Mouse (Mus musculus): ENCODE results near the gene Cdca7l.

DNA sequence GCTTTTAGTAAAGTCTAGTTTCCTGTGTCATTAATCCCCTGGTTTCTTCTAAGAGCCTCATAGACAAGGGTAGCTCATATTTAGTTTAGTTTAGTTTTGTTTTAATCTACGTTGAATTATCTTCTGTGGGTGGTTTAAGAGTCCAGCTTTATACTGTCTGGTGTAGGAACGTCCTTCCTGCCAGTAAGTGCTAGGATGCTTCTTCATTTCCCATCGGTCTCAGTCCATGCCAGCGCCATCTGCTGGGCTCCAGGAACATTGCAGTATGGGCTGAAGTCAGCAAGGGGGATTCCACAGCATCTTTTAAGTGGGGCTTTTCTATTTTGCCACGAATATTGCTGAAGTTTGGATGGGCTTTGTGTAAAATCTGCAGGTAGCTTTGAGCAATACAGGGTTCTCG, 49.2 kb downstream of the Cdca7l start:
- TF ChIP-seq CTCF (IDR thresholded peaks at IDR 0.05; ENCODE audit: insufficient read depth, low read depth, low read length) (peak; percentile 67; the same call in 1 of the 2 replicates), POLR2A (IDR thresholded peaks at IDR 0.05; ENCODE audit: insufficient read depth, low read depth, low read length) (no peak)
